Mouse (Mus musculus) stomach, embryonic 15.5 days (tissue): ENCODE data around the gene Tstd3. TPM values are rescaled to one million over a fixed set of nuclear protein-coding genes. Genes with fewer than 3 reads are reported as not detected.

ENCODE experiments used
- ATAC-seq: fragments of 200-750 bp; cut with Nextera tagmentation; 2 replicates; pipeline ENCODE4 v1.8.0; 2017; ENCODE audit warnings: low read depth, moderate number of reproducible peaks, moderate TSS enrichment; ENCODE audit not compliant: insufficient read depth, low FRiP score
- H3K27ac ChIP-seq: fragments of 300-500 bp; sonication (generic); 2 replicates; pipeline ENCODE4 v1.5.1; 2015; ENCODE audit warnings: mild to moderate bottlenecking, inconsistent platforms
- H3K27me3 ChIP-seq: fragments of 300-500 bp; sonication (generic); replicated peaks from 2 replicates; pipeline ENCODE4 v1.6.1; 2015; ENCODE audit warnings: inconsistent platforms
- H3K36me3 ChIP-seq: fragments of 300-500 bp; sonication (generic); 2 replicates; pipeline ENCODE4 v1.6.1; 2015; ENCODE audit warnings: inconsistent platforms
- H3K4me1 ChIP-seq: fragments of 300-500 bp; sonication (generic); 2 replicates; pipeline ENCODE4 v1.6.1; 2015; ENCODE audit warnings: inconsistent platforms
- H3K4me2 ChIP-seq: fragments of 300-500 bp; sonication (generic); 2 replicates; pipeline ENCODE4 v1.6.1; 2015; ENCODE audit warnings: mild to moderate bottlenecking, inconsistent platforms
- H3K4me3 ChIP-seq: fragments of 300-500 bp; sonication (generic); replicated peaks from 2 replicates; pipeline ENCODE4 v1.5.1; 2015; ENCODE audit warnings: inconsistent platforms
- H3K9ac ChIP-seq: fragments of 300-500 bp; sonication (generic); 2 replicates; pipeline ENCODE4 v1.6.1; 2015; ENCODE audit warnings: inconsistent platforms
- H3K9me3 ChIP-seq: fragments of 300-500 bp; sonication (generic); 2 replicates; pipeline ENCODE4 v1.6.1; 2016; ENCODE audit warnings: inconsistent platforms
- WGBS: fragments of 180-500 bp; shearing (Covaris S2); methylation state at CpG from one replicate; pipeline ENCODE4 v1.1.7; 2015; 5-methylcytosine and 5-hydroxymethylcytosine counted together
- polyA plus RNA-seq: library from polyadenylated mRNA; unstranded; fragments of >200 nt; fragmentation: Nextera tagmentation; extraction: Ambion mirVana; gene quantifications from 2 replicates; pipeline ENCODE4 v1.2.1, GENCODE M21; 2015

The Tstd3 gene
- 13.3 and 16.2 TPM in 2 replicates for polyA plus RNA-seq

DNA sequence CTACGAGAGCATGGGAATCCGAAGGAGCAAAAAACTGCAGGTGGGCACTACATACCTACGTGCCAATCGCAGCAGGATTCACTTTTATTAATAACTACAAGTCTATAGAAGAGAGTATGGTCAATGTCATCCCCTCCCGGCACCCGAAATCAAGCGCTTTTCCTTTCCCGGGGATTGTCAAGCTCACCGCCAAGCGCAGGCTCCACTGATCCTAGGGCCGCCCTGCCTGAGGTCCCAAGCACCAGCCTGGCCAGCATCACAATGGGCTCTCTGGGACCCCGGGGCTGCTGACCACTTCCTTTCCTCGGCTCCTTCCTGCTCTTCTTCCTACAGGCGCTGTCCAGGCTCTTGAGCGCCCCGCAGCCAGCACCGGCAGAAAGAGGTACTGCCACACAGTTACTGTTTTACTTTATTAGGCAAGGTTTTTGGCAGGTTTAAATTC, at the start of gene Tstd3, which contains the start of gene Usp45:
Gene Tstd3 (minus strand): TSS at position 350 of the 442 bp plus-strand sequence.
Gene Usp45 (plus strand): TSS at position 294 of the 442 bp plus-strand sequence.
- Histone ChIP-seq H3K9me3 (no peaks in the 10 kb centered on the region), H3K27me3 (no peaks in the 10 kb centered on the region), H3K27ac (no peak within 1 kb of the TSS), H3K4me3 (peak within 1 kb of the TSS; percentile 55), H3K4me2 (peak within 1 kb of the TSS; percentile 71), H3K9ac (peak within 1 kb of the TSS; percentile 31; the same call in 1 of the 2 replicates), H3K4me1 (0 out of 2 replicates have a peak, but pooled peaks cover 3% of the 10 kb centered on the region), H3K36me3 (no peaks in the 10 kb centered on the region)
- peak; percentile 80; the same call in 1 of the 2 replicates for ATAC-seq
- under 1% methylated on average over 17 of the region's 17 CpGs for WGBS

- Histone ChIP-seq H3K9me3 (no peaks in the 10 kb centered on the region), H3K9ac (no peak overlapping the region)
- WGBS = 39% methylated on average over 2 of the region's 2 CpGs
These were observed 47.0 kb upstream of the Tstd3 start for GRCm38 (mm10) chr4:21814029-21814428.

GRCm38 (mm10) chr4:21812635-21813034, 45.6 kb upstream of the Tstd3 start:
- H3K9ac ChIP-seq = no peak overlapping the region
- no peak overlapping the region for H3K27ac ChIP-seq
- peaks cover 4% of the 10 kb centered on the region; the same call in 1 of the 2 replicates for H3K36me3 ChIP-seq
- WGBS = 89% methylated on average over 6 of the region's 6 CpGs
- no peaks in the 10 kb centered on the region for H3K27me3 ChIP-seq
- no peaks in the 10 kb centered on the region for H3K4me1 ChIP-seq
- no peak overlapping the region for H3K4me3 ChIP-seq
- no peaks in the 10 kb centered on the region for H3K9me3 ChIP-seq
- no peak for ATAC-seq
- H3K4me2 ChIP-seq = no peak overlapping the region

More at GRCm38 (mm10) chr4:21814029-21814428, 47.0 kb upstream of the Tstd3 start:
- H3K4me3 ChIP-seq = no peak overlapping the region
- peaks cover 4% of the 10 kb centered on the region; the same call in 1 of the 2 replicates for H3K36me3 ChIP-seq
- H3K4me1 ChIP-seq = no peaks in the 10 kb centered on the region
- ATAC-seq = peak; percentile 43; the same call in 1 of the 2 replicates
- no peak overlapping the region for H3K4me2 ChIP-seq
- H3K27me3 ChIP-seq = no peaks in the 10 kb centered on the region
- H3K27ac ChIP-seq = no peak overlapping the region

- WGBS = 74% methylated on average over 3 of the region's 3 CpGs
These were observed 43.6 kb upstream of the Tstd3 start for GRCm38 (mm10) chr4:21810608-21811007.

GRCm38 (mm10) chr4:21807204-21807603, 40.2 kb upstream of the Tstd3 start:
- WGBS = 83% methylated on average over 5 of the region's 5 CpGs
- H3K36me3 ChIP-seq = peaks cover 4% of the 10 kb centered on the region; the same call in 1 of the 2 replicates
- ATAC-seq = no peak
- H3K9me3 ChIP-seq = no peaks in the 10 kb centered on the region
- H3K4me2 ChIP-seq = no peak overlapping the region
- H3K9ac ChIP-seq = no peak overlapping the region
- H3K4me1 ChIP-seq = no peaks in the 10 kb centered on the region
- H3K4me3 ChIP-seq = no peak overlapping the region
- no peak overlapping the region for H3K27ac ChIP-seq
- no peaks in the 10 kb centered on the region for H3K27me3 ChIP-seq

More at GRCm38 (mm10) chr4:21810608-21811007, 43.6 kb upstream of the Tstd3 start:
- Histone ChIP-seq H3K36me3 (peaks cover 4% of the 10 kb centered on the region; the same call in 1 of the 2 replicates), H3K27me3 (no peaks in the 10 kb centered on the region), H3K9ac (no peak overlapping the region), H3K4me2 (no peak overlapping the region), H3K9me3 (no peaks in the 10 kb centered on the region), H3K27ac (no peak overlapping the region), H3K4me3 (no peak overlapping the region), H3K4me1 (no peaks in the 10 kb centered on the region)
- no peak for ATAC-seq

DNA sequence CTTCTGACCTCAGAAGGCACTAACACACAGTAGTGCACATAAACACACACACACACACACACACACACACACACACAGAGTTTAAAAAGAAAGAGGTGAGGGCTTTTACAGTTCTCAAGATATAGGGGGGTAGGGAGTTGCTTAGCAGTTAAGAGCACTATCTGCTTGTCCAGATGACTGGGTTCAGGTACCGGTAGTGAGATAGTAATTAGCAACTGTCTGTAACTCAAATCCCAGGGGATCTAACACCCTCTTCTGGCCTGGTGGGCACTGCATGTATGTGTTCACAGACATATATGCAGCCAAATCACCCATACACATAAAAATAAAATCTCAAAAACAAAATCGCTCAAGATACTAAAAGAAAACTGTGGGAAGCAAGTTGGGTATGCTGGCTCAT, 34.6 kb upstream of the Tstd3 start:
- H3K4me2 ChIP-seq = no peak overlapping the region
- H3K27me3 ChIP-seq = no peaks in the 10 kb centered on the region
- WGBS = 87% methylated on average over 2 of the region's 2 CpGs
- H3K4me3 ChIP-seq = no peak overlapping the region
- H3K36me3 ChIP-seq = 0 out of 2 replicates have a peak, but pooled peaks cover 5% of the 10 kb centered on the region
- no peak for ATAC-seq
- H3K4me1 ChIP-seq = no peaks in the 10 kb centered on the region
- no peaks in the 10 kb centered on the region for H3K9me3 ChIP-seq
- no peak overlapping the region for H3K27ac ChIP-seq
- no peak overlapping the region for H3K9ac ChIP-seq

GRCm38 (mm10) chr4:21801013-21801412, 34.0 kb upstream of the Tstd3 start:
- no peak overlapping the region for H3K9ac ChIP-seq

DNA sequence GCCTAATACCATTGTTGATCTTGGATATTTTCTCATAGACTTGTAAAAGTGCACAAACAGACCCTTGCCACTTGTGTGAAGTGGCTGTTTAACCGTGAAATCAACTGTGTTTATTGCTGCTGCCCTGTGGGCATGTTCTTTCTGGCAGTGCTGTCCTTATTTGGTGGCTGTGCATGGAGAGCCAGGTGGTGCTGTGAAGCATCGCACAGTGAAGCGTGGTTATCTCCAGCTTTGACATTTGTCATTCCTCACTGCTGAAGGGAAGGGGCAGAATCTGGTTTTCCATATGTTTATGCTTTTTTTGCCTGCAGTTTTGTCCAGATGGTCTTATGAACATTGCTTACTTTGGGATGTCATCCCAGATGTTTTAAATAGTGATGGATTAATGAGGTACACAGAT, 26.6 kb upstream of the Tstd3 start:
- Histone ChIP-seq H3K36me3 (0 out of 2 replicates have a peak, but pooled peaks cover 8% of the 10 kb centered on the region), H3K4me1 (no peaks in the 10 kb centered on the region), H3K27ac (no peak overlapping the region), H3K9ac (no peak overlapping the region), H3K4me3 (no peak overlapping the region), H3K9me3 (no peaks in the 10 kb centered on the region), H3K4me2 (no peak overlapping the region), H3K27me3 (no peaks in the 10 kb centered on the region)
- no peak for ATAC-seq
- WGBS = 48% methylated on average over 3 of the region's 3 CpGs

More at GRCm38 (mm10) chr4:21801013-21801412, 34.0 kb upstream of the Tstd3 start:
- Histone ChIP-seq H3K4me3 (no peak overlapping the region), H3K9me3 (no peaks in the 10 kb centered on the region), H3K27ac (no peak overlapping the region), H3K4me1 (no peaks in the 10 kb centered on the region), H3K36me3 (0 out of 2 replicates have a peak, but pooled peaks cover 5% of the 10 kb centered on the region), H3K4me2 (no peak overlapping the region), H3K27me3 (no peaks in the 10 kb centered on the region)
- WGBS = 95% methylated on average over 1 of the region's 1 CpGs
- ATAC-seq = no peak

DNA sequence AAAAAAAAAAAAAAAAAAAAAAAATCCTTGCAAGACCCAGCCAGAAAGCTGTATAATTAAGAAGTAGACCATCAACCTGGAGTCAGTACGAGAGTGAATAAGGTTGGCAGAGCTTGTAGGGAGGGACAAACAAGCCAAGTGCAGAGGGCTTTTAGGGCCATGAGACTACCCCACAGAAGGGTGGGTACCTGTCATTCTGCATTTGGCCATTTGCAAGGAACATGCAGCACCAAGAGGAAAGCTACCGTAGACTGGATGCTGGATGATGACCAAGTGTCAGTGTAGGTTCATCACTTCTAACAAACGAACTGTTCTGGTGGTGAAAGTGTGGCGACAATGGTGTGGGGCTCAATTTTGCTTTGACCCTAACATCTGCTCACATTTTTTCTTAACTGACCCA, 22.8 kb upstream of the Tstd3 start:
- no peak overlapping the region for H3K9ac ChIP-seq
- no peak overlapping the region for H3K4me2 ChIP-seq
- no peaks in the 10 kb centered on the region for H3K27me3 ChIP-seq
- no peaks in the 10 kb centered on the region for H3K4me1 ChIP-seq
- H3K36me3 ChIP-seq = peaks cover 6% of the 10 kb centered on the region; the same call in 1 of the 2 replicates
- H3K9me3 ChIP-seq = no peaks in the 10 kb centered on the region
- H3K27ac ChIP-seq = no peak overlapping the region
- ATAC-seq = no peak
- 84% methylated on average over 4 of the region's 4 CpGs for WGBS
- no peak overlapping the region for H3K4me3 ChIP-seq

DNA sequence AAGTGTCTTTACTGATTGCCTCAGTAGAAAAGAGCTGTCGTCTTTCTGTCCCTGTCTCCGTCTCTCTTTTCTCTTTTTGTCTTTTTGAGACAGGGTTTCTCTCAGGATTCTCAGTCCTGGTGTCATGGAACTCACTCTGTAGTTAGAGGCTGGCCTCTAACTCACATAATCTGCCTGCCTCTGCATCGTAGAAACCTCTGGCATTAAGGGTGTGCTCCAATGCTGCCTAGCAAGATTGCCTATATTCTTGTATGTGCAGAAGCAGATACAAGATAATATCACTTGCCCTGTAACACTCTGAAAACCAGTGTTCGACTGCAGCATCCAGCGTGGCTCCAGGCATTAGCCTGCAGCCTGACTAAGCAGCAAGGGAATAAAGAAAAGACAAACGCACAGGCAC, 21.9 kb upstream of the Tstd3 start:
- H3K36me3 ChIP-seq = peaks cover 7% of the 10 kb centered on the region; the same call in 1 of the 2 replicates
- 86% methylated on average over 6 of the region's 6 CpGs for WGBS
- H3K4me2 ChIP-seq = no peak overlapping the region
- H3K27me3 ChIP-seq = no peaks in the 10 kb centered on the region
- no peaks in the 10 kb centered on the region for H3K9me3 ChIP-seq
- no peak overlapping the region for H3K4me3 ChIP-seq
- no peak overlapping the region for H3K9ac ChIP-seq
- no peak overlapping the region for H3K27ac ChIP-seq
- no peak for ATAC-seq
- no peaks in the 10 kb centered on the region for H3K4me1 ChIP-seq

- Histone ChIP-seq H3K27me3 (no peaks in the 10 kb centered on the region), H3K4me3 (no peak overlapping the region), H3K27ac (no peak overlapping the region), H3K4me2 (no peak overlapping the region), H3K9ac (no peak overlapping the region), H3K9me3 (no peaks in the 10 kb centered on the region), H3K4me1 (no peaks in the 10 kb centered on the region), H3K36me3 (peaks cover 19% of the 10 kb centered on the region)
- no peak for ATAC-seq
- WGBS = 96% methylated on average over 12 of the region's 12 CpGs
These were observed 19.3 kb upstream of the Tstd3 start for GRCm38 (mm10) chr4:21786268-21786667.

- Histone ChIP-seq H3K4me1 (peaks cover 5% of the 10 kb centered on the region; the same call in 1 of the 2 replicates), H3K27me3 (no peaks in the 10 kb centered on the region), H3K9ac (no peak overlapping the region), H3K9me3 (no peaks in the 10 kb centered on the region), H3K4me3 (no peak overlapping the region), H3K4me2 (no peak overlapping the region), H3K27ac (no peak overlapping the region), H3K36me3 (peaks cover 14% of the 10 kb centered on the region)
- peak; percentile 77 for ATAC-seq
- WGBS = 85% methylated on average over 12 of the region's 12 CpGs
These were observed 14.1 kb upstream of the Tstd3 start for GRCm38 (mm10) chr4:21780816-21781726.
